Mouse (Mus musculus): ENCODE data around the gene Gjd3.

Gene Gjd3

DNA sequence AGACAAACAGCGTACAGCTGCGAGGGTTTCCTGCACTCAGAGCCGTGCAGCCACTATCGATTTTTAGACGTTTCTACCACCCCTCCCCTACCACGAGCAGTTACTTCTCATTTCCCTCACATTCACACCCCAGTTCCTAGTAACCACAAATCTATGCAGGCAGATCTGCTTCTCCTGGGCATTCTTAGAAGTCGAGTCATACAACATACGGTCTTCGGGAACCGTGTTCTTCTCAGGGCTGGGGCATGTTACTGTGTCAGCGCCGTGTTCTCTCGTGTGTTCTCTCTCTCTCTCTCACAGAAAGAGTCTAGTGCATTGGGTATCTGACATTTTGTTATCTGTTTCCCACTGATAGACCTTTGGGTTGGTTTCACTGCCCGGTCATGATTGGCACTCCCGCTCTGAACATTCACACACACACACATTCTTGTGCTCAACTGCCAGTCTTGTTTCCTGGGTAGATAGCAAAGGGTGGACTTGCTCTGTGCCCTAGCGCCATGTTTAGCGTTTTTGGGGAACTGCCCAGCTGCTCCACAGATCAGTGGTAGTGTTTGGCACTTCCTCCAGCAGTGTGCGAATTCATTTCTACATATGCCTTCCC, 34.7 kb downstream of the Gjd3 start:
- DNase-seq (ENCODE audit: inconsistent ontology term), result peak; percentile 26

DNA sequence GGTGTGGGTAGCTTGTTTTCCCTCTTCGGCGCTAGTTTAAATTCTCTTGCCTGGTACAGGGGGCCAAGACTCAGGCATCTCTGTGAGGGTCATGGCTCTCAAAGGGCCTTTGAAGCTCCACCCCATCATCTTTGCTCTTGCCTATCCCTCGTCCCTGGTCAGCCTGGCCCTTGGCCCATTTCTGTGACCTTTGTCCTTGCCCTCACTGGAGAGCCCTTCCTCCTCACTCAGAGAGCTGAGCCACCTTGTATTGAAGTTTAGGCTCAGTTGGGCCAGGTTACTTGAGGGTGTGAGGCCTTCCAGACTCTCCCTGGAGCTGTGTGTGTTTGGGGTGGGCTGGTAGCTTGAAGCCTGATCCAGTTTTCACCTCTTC, 37.2 kb downstream of the Gjd3 start:
- DNase-seq (ENCODE audit: inconsistent ontology term), result no peak

DNA sequence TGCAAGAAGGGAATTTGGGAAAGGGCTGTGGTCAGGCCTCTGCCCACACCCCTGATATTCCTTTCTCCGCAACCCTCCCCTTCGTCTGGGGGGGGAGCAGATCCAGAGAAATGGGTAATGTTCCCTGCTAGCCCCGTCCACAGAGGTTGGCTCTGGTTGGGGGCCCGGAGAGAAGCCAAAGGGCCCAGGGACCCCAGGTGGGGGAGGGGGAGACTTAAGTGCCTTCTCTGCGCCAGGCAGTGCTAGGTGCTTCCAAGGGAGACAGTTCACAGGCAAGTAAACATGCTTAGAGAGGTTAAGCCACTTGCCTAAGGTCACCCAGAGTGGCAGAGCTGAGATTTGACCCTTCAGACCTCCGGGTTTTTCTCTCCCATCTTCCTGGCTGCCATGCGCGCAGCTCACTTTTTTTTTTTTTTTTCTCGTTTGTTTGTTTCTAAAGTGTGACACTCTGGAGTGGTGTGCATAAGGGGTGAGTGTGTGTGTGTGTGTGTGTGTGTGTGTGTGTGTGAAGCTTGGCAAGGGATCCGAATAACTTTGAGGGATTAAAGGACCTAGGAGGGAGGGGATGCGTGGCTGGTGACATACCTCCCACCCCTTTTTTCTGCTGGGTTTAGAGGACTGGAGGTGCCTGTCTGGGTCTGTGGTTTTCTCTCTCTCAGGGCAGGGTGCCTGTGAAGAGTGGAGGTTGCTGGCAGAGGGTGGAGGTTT, 37.8 kb downstream of the Gjd3 start:
- DNase-seq (ENCODE audit: inconsistent ontology term), result peak; percentile 40

DNA sequence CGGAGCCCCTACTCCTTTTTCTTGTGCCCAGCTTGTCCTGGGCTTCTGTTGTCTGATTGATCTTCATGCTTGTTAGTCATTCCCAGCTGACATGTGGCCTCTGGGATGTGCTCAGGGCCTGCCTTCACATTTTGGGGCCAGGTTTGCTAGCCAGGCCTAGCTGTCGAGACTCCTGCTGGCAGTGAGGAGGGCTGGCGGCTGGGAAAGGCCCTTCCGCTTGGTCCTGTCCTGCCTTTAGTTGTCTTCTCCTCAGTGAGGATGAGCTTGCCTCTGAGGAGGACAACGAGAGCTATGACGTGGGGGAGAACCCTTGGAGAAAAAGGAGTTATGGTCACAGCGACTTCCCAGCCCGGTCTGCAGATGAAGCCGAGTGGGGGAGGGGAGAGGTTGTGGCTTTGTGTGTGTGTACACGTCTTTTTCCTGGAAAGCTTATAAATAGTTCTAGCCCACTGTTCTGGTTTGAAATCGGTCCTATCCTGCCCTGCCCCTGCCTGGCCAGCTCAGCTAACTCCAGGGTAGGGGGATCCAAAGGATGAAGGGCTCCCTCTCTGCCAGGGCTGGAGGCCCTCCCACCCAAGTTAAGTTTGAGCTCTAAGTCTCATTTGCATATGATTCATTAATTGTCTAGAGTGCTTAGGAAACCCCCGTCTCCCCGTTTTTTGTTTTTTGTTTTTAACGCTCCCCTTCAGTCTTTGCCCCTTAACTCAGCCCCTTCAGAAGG, 38.9 kb downstream of the Gjd3 start:
- DNase-seq (ENCODE audit: inconsistent ontology term), result peak; percentile 37

DNA sequence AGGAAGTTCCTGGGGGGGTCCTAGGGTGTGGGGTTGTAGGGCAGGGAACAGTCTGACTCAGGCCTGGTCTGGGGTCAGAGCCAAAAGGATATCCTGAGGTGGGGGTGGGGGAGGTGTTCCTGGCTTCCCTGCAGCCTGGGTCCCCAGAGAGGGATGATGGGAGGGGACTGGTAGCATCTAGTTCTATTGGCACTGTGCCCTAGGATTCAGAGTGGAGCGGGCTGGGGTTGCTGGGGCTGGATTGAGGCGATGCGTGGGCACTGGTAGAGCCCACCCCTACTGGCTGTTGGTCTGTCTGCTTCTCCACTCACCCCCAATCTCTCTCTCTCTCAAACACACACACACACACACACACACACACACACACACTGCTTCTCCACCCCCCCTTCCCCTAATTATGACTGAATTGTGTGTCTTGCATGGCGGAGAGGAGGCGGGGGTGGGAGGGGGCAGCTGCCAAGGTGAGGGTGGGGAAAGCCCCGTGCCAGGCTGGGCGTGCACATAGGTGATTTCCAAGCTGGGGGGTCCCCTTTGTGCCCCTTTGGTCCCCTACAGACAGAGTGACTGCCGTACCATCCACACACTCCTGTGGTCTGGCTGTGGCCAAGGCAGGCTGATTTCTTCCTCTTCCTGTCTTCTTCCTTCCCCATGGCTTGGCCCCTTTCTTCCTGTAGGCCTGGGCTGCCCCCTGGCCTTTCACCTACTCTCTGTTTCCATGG, 39.7 kb downstream of the Gjd3 start:
- peak; percentile 80 for DNase-seq (ENCODE audit: inconsistent ontology term)

DNA sequence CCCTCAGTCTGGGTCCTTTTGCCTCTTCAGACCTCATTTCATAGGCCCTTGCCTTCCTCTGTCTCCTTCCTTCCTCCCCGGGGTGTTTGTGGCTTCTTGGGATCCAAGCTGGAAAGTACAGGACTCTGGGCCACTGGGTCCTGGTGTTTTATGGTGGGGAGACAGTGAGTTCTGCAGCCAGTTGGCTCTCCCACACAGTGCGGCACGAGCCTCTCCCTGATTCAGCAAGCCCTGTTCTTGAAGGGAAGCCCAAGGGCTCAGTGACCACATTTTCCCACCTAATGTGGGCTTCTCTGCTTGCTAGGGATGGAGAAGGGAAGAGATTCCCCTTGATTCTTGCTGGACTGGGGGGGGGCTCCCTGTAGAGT, 40.3 kb downstream of the Gjd3 start:
- no peak for DNase-seq (ENCODE audit: inconsistent ontology term)

DNA sequence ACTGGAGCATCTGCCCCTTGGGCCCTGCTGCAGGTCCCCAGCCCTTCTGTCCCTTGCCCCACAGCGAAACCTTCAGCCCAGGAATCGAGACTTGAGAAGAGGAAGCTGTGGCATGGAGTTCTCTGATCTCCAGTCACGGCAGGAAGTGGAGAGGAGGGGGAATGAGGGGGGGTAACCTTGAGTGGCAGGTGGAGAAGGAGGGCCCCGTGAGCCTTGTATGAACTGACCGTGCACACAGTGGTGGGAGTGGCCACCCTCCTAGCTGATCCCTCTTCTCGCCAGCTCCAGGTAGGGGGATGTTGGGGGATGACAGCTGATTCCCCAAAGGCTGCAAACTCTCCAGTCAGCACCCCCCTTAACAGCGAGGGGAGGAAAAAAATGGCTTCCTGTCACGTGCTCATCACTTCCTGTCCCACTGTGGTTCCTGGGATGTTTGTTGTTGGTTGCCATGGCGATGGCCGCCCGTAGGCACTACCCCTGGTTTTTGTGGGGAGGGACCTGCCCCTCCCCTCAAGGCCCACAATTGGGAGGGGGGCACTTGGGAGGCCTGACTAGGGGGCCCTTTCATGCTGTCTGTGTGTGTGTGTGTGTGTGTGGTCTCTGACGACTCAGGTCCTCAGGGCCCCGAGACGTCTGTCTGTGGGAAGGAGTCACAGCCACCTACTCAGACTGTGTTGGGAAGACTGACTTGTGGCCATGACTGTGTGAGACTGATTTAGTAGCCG, 40.8 kb downstream of the Gjd3 start:
- DNase-seq (ENCODE audit: inconsistent ontology term), result peak; percentile 90

DNA sequence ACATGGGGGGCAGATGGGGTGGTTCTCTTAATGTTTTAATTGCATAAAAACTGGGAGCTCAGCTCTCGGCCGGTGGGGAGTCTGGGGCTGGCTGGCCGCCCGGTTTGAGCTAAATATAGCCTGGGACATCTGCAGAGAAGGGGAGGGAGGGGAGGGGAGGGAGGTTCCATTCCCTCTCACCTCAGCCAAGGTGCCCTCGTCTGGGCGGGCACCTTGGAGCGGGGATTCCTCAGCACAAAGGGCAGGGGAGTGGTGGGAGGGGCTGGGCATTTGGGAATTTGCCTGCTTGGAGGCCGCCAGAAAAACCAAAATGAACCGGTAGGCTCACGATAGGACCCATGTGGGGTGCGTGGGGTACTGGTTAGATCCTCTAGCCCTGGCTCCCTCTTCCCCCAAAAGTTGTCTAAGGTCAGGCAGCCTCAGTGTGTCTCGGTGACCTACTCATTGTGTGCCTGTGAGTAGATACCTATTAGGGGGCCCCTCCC, 41.4 kb downstream of the Gjd3 start:
- DNase-seq (ENCODE audit: inconsistent ontology term), result peak; percentile 82

DNA sequence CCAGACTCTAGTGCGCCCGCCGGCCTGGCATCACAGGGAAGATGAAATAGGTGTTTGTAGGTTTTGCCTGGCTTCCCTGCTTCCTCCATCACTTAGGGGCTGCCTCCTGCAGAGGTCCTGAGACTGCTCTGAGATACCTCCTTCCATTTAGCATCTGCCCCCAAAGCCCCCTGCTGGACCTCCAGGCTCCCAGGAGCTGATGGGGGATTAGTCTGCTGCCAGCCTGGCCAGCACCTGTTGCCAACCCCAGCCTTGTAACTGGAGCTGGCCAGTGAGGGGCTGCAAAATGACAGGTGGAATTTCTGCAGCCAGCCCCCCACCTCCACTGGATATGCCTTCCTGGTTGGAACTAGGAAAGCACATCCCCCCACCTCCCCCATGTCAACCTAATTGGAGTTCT, 42.0 kb downstream of the Gjd3 start:
- no peak for DNase-seq (ENCODE audit: inconsistent ontology term)

DNA sequence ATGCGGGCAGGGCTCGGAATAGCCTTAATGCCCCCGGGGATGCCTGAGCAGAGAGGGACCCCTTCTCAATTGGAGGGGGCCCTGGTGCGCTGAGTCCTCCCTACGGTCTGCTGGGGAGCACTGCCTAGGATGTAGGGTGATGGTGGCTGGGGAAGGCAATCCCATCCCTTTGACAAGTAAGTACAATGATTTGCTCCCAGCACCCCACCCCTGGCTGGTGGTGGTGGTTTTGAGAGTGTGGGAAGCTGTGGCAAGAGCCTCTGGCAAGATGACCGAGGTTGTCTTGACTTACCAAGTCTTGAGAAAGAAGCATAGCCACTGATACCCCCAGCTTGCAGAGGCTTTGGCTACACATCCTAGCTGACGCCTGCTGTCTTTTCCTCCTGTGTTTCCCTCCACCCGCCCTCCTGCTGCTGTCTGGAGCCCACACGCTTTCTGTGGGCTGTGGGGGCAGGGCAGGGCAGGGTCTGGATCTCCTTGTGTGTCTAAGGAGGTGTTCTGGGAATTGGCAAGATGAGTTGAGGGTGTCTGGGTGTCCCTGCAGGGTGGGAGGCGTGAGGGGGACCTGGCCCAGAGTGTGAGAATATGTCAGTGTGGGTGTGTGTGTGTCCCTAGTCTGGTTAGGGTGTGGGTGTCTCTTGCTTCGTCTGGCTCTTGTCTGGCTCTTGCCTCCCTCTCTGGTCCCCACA, 42.7 kb downstream of the Gjd3 start:
- no peak for DNase-seq (ENCODE audit: inconsistent ontology term)

DNA sequence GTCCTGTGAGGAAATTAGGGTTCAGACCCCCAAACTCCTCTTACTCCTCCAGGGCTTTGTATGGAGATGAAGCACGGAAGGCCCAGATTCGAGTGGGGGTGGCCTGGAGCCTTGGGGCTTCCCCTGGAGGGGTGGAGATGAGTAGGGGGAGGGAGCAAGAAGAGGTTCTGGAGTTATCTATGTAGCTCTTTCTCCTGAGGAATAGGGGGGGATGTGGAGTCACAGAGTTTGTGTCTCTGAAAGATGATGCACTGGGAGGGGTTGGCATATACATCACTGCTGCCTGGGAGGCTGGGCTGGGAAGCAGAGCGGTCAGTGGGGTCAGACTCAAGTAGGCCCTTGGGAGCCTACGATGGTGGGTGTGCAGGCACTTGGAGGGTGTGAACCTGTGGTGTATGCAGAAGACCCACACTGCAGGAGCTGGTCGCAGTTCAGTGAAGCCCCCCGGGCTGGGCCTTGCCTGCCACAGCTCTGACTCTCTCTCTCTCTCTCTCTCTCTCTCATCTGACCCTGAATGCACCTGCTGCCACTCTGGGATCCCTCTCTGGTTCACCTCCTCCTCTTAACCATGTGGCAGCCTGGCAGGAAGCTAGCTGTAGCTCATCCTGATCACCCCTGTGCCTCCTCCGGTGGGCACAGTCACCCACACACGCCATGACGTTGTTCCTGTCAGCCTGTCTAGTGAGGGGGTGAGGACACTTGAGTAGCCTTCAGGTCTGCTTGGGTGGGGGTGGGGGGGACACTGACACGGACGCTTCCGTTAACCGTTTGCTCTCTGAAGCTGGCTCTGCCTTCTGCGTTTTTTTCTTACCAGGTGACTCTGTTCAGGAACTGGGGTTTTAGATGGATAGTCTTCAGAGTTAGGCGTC, 43.5 kb downstream of the Gjd3 start:
- no peak for DNase-seq (ENCODE audit: inconsistent ontology term)

DNA sequence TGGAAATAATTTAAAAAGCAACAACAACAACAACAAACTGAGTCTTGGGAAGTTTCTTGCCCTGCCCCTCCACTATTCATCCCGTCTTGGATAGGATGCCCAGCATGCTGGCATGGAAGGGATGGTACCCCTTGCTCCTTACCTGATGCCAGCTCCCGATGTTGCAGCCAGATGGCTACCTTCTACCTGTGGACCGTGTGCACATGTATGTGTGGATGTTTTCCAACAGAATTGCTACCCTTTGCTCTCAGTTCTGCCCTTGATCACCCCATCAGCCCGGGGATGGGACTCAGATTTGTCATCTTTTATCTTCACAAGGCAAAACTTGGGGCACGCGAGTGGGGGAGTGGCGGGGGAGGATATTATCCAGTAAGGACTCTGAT, 44.1 kb downstream of the Gjd3 start:
- no peak for DNase-seq (ENCODE audit: inconsistent ontology term)

DNA sequence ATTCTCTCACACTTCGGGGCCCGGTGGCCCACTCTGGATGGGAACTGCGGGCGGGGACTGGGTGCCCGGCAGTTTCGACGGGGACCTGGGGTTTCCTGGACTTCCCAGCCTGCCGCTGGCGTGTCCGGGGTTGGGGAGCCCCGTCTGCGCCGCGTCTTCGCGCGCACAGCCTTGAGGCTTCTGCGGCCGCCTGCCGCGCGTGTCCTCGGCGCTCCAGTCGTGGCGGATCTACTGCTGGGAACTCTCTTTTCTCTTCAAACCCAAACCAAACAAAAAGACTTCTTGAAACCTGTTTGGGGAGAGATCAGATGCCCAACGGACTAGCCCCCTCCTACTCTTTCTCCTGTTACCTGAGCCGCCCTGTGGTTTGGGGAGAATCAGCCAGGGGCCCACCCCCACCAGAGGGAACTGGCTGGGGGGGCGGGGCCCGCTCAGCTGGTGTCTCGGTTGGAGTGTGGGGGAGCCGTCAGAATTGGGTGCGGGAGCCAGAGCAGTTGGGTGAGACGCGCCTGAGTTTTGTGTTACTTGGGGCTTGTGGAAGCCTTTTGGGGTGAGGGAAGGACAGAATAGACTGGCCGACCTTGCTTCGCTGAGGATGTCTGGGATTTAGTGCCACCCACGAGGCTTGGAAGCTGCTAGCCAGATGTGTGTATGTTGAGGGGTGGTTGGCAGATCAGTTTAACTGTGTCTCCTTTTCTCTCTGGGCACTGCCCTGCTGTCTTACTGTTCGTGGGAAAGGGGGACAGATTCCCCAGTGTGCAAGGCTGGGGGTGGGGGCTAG, 44.7 kb downstream of the Gjd3 start:
- DNase-seq (ENCODE audit: inconsistent ontology term), result no peak

DNA sequence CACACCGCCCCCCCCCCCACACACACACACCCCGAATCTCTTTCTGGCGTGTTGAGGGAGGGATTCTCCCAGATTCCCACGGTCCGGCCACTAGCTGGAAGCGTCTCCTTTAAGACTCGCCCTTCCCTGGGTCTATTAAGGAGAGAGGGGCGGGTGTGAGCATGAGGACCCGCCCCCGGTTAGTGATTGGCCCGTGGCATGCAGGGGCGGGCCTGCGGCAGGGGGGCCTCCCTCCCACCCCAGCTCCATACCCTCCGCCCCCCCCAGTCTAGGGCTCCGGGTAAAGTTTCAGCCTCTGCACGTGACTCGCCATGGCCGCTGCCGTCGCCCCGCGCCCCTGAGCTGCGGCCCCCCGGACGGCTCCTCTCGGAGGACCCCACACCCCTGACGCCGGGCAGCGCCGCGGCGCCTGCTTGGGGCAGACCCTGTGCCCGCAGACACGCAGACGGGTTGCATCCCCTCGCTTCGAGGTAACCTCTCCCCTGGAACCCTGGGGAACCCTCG, 45.4 kb downstream of the Gjd3 start:
- DNase-seq (ENCODE audit: inconsistent ontology term), result peak; percentile 95

DNA sequence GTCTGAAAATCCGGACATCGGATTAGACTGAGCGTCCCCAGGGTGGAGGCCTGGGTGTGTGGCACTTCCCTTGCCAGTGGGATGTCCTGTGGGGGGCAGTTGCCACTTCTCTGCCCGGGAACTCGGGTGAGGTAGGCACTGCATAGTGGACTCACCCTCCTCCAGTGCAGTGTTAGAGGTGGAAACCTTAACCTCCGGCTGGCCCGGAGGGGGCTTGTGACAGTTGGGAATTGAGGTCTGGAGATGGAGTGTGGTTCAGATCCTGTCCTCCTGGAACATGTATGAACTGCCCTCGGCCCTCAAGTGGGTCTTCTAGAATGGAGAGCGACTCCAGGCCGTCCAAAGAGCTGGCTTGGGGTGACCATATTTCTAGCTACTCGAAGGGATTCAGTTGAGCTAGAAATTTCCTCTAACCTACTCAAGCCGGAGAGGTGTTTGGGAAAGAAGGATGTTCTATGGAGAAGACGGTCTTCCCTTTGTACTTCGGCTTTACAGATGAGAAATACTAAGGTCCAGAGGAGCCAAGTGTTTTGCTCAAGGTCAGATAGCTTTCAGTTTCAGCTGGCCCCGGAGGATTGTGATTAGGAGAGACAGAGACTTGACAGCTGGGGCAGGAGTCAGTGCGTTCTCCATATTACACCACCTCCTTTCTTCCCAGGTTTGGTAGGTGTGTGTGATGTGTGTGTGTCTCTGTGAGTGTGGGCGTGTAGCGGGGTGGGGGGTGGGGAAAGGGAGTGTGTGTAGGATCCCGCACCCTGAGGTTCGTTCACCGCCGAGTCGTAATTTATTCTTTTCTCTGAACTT, 46.0 kb downstream of the Gjd3 start:
- DNase-seq (ENCODE audit: inconsistent ontology term), result no peak

DNA sequence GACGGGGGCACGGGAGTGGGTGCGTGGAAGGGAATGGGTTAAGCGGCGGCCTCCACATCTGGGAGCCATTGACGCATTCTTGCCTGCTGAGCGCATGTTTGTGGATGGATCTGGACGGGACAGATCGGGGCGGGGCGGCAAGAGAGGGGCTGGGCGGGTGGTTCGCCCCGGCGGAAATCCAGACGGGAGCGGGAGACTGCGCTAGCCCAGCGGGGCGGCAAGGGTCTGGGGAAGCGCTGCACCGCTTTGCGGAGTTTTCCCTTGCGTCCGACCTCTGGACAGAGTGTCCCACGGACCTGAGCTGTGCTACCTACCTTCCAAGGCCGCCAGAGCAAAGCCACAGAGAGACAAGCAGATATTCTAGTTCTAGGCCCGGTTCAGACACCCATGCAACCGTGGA, 46.6 kb downstream of the Gjd3 start:
- DNase-seq (ENCODE audit: inconsistent ontology term), result peak; percentile 71

DNA sequence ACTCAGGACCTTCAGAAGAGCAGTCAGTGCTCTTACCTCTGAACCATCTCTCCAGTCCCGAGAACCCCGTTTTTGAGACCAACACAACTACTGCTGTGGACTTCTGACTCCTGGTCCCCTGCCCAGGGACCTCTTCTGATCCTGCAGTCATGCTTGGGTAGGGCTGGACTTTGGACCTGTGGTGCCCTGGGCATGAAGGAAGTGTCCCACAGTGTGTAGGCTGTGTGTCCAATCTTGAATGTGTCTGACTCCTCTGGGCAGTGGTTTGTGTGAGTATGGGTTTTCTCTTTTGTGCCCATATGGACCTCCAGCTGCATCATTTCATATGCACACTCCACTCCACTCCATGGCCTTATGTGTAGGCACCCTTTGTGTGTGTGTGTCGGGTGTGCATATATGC, 47.7 kb downstream of the Gjd3 start:
- DNase-seq (ENCODE audit: inconsistent ontology term), result no peak

DNA sequence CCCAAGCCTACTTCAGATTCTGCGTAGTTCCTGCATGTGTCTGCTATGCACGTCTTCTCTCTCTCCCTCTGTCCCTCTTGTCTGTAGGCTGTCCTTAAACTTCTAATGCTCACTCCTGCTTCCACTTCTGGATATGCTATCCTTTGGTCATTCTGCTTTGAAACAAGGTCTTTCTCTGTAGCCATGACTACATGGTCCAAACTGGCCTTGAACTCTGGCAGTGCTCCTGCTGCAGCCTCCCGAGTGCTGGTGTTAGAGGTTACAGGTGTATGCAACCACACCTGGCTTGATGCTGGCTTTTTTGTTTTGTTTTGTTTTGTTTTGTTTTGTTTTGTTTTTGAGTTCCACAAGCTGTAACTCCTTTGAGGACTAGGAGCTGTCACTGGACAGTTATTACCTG, 48.4 kb downstream of the Gjd3 start:
- DNase-seq (ENCODE audit: inconsistent ontology term), result no peak

Measured in Muller cell, postnatal 12 days (primary cell).